Mouse (Mus musculus) thymus, adult 2 months (tissue): Measurements from ENCODE around the gene Adgrl1. TPM values are rescaled to one million over a fixed set of nuclear protein-coding genes. Genes with fewer than 3 reads are reported as not detected.
"Not testable (repeated sequence)": the region's sequence is repeated elsewhere in the genome, so short reads cannot be mapped to it uniquely, and the experiment has no call there.

Experiments used
- DNase-seq: peaks from one replicate; pipeline ENCODE4 v3.0.0; 2021
- H3K27ac ChIP-seq: fragments of 200-500 bp; 2 replicates; pipeline ENCODE4 v1.5.1; 2012; ENCODE audit warnings: low read length, control low read depth; ENCODE audit not compliant: control insufficient read depth, insufficient read depth
- H3K27me3 ChIP-seq: fragments of 200-500 bp; 2 replicates; pipeline ENCODE4 v1.6.1; 2012; ENCODE audit warnings: mild to moderate bottlenecking, low read length, moderate library complexity, mixed read lengths; ENCODE audit not compliant: control insufficient read depth, insufficient read depth
- H3K36me3 ChIP-seq: fragments of 200-500 bp; 2 replicates; pipeline ENCODE4 v1.6.1; 2012; ENCODE audit warnings: mild to moderate bottlenecking, low read length, moderate library complexity; ENCODE audit not compliant: control insufficient read depth, insufficient read depth
- H3K4me1 ChIP-seq: fragments of 200-500 bp; replicated peaks from 2 replicates; pipeline ENCODE4 v1.6.1; 2012; ENCODE audit warnings: low read length; ENCODE audit not compliant: control insufficient read depth, insufficient read depth
- H3K4me3 ChIP-seq: fragments of 200-500 bp; 2 replicates; pipeline ENCODE4 v1.5.1; 2012; ENCODE audit warnings: mild to moderate bottlenecking, low read length, control low read depth, moderate library complexity; ENCODE audit not compliant: control insufficient read depth, insufficient read depth
- CTCF ChIP-seq: fragments of 200-500 bp; IDR thresholded peaks from 2 replicates; pipeline ENCODE4 v1.5.1; 2012; ENCODE audit warnings: mild to moderate bottlenecking, control low read depth, low read length, moderate library complexity, borderline replicate concordance; ENCODE audit not compliant: control insufficient read depth, poor library complexity, insufficient read depth; ENCODE audit errors: extremely low read depth
- POLR2A ChIP-seq: fragments of 200-500 bp; IDR thresholded peaks from 2 replicates; pipeline ENCODE4 v1.6.1; 2012; ENCODE audit warnings: mild to moderate bottlenecking, low read length, control low read depth, moderate library complexity; ENCODE audit not compliant: control insufficient read depth, poor library complexity, insufficient read depth; ENCODE audit errors: extremely low read depth
- WGBS: fragments of 180-500 bp; shearing (Covaris S2); methylation state at CpG from one replicate; pipeline ENCODE4 v1.1.7; 2018; 5-methylcytosine and 5-hydroxymethylcytosine counted together
- polyA plus RNA-seq: library from polyadenylated mRNA; depleted of rRNA; stranded (reverse); fragments of >200 nt; gene quantifications from 2 replicates; pipeline ENCODE4 v1.2.3, GENCODE M21; 2012

Gene Adgrl1
- polyA plus RNA-seq, 1 experiment, result 170 TPM

GRCm38 (mm10) chr8:83978200-83978599, 78.3 kb downstream of the Adgrl1 start:
- H3K4me1 ChIP-seq, result peaks cover 25% of the 10 kb centered on the region
- no peaks in the 10 kb centered on the region for H3K27me3 ChIP-seq
- WGBS, result 93% methylated on average over 9 of the region's 9 CpGs
- no peak for DNase-seq
- H3K4me3 ChIP-seq, result no peak overlapping the region
- H3K36me3 ChIP-seq, result no peaks in the 10 kb centered on the region
- TF ChIP-seq POLR2A, result no peak
- no peak for TF ChIP-seq CTCF
- no peak overlapping the region for H3K27ac ChIP-seq

- no peak overlapping the region for H3K27ac ChIP-seq
- WGBS, result 92% methylated on average over 1 of the region's 1 CpGs
- TF ChIP-seq CTCF (no peak), POLR2A (no peak)
These were observed 80.3 kb downstream of the Adgrl1 start for GRCm38 (mm10) chr8:83980250-83980649.

DNA sequence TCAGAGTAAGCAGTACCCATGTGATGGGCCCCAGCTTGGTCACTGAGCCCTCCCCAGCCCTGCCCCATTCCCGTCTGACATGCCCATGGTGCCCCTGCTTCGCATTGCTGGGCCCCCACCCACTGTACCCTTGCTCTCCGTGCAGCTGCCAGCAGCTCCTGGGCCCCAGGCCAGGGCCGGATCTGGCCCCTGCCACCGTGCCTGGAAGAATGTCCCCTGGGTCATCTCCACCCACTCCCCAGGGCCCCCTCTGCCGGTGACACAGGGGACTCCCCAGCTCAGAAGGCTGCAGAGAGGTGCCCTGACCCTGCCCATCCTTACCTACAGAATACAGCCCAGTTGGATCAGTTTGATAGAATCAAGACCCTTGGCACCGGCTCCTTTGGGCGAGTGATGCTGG, 80.9 kb downstream of the Adgrl1 start:
- no peaks in the 10 kb centered on the region for H3K36me3 ChIP-seq
- H3K4me1 ChIP-seq, result peaks cover 14% of the 10 kb centered on the region
- no peak overlapping the region for H3K27ac ChIP-seq
- no peak for DNase-seq
- TF ChIP-seq CTCF, result no peak
- TF ChIP-seq POLR2A, result no peak
- no peak overlapping the region for H3K4me3 ChIP-seq
- WGBS, result 92% methylated on average over 8 of the region's 8 CpGs
- no peaks in the 10 kb centered on the region for H3K27me3 ChIP-seq

More at GRCm38 (mm10) chr8:83980250-83980649, 80.3 kb downstream of the Adgrl1 start:
- H3K36me3 ChIP-seq, result no peaks in the 10 kb centered on the region
- no peak overlapping the region for H3K4me3 ChIP-seq
- no peak for DNase-seq
- no peaks in the 10 kb centered on the region for H3K27me3 ChIP-seq
- H3K4me1 ChIP-seq, result peaks cover 14% of the 10 kb centered on the region

DNA sequence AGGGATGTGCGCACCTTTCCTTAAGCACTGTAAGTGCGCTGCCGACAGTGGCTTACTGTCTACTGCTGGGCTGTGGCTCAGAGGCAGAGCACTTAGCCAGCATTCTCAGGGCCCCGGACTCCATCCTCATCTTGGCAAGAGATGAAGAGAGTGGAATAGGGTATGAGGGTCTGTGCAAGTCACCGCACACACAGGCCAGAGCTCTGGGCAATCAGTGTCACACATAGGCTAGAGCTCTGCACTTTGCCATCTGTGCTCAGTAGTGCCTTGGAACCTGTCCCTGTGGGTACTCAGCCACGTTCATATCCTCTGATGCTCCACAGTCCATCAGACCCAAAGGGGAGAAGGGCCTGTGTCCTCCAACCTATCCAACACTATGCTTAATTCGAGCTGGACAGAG, 81.6 kb downstream of the Adgrl1 start:
- WGBS, result 95% methylated on average over 7 of the region's 7 CpGs

GRCm38 (mm10) chr8:83982449-83982848, 82.5 kb downstream of the Adgrl1 start:
- Histone ChIP-seq H3K4me1 (peaks cover 8% of the 10 kb centered on the region), H3K27me3 (no peaks in the 10 kb centered on the region), H3K27ac (no peak overlapping the region), H3K36me3 (peaks cover 7% of the 10 kb centered on the region), H3K4me3 (no peak overlapping the region)
- no peak for DNase-seq
- WGBS, result 93% methylated on average over 4 of the region's 4 CpGs
- no peak for TF ChIP-seq POLR2A
- no peak for TF ChIP-seq CTCF

More for the DNA sequence above, 81.6 kb downstream of the Adgrl1 start:
- Histone ChIP-seq H3K4me1 (peaks cover 14% of the 10 kb centered on the region), H3K27ac (no peak overlapping the region), H3K4me3 (no peak overlapping the region), H3K27me3 (no peaks in the 10 kb centered on the region), H3K36me3 (peaks cover under 1% of the 10 kb centered on the region)
- TF ChIP-seq POLR2A, result no peak
- no peak for TF ChIP-seq CTCF
- DNase-seq, result no peak

- peaks cover 13% of the 10 kb centered on the region for H3K36me3 ChIP-seq
- H3K27ac ChIP-seq, H3K4me1 ChIP-seq, H3K4me3 ChIP-seq, DNase-seq, H3K27me3 ChIP-seq: not testable (repeated sequence)
- WGBS, result 96% methylated on average over 2 of the region's 2 CpGs
These were observed 83.3 kb downstream of the Adgrl1 start for GRCm38 (mm10) chr8:83983222-83983621.

GRCm38 (mm10) chr8:83989243-83989642, 89.3 kb downstream of the Adgrl1 start:
- H3K36me3 ChIP-seq, result peaks cover 17% of the 10 kb centered on the region
- H3K27me3 ChIP-seq, result no peaks in the 10 kb centered on the region
- no peak for TF ChIP-seq POLR2A
- no peak for TF ChIP-seq CTCF
- no peak for DNase-seq
- no peak overlapping the region for H3K4me3 ChIP-seq
- no peak overlapping the region for H3K27ac ChIP-seq
- no peaks in the 10 kb centered on the region for H3K4me1 ChIP-seq
- WGBS, result 49% methylated on average over 7 of the region's 7 CpGs
